Mouse (Mus musculus): ENCODE results near the gene Stxbp4. TPM values are rescaled to one million over a fixed set of nuclear protein-coding genes. Genes with fewer than 3 reads are reported as not detected.

Gene Stxbp4
- polyA plus RNA-seq, 1 experiment from 2014 or later, result 21.4 TPM

- no peaks in the 10 kb centered on the region for H3K27me3 ChIP-seq (replicated peaks)
- ATAC-seq (replicated peaks), result no peak
- H3K27ac ChIP-seq, result no peak overlapping the region
- H3K4me2 ChIP-seq, result no peak overlapping the region
- peaks cover 23% of the 10 kb centered on the region for H3K4me1 ChIP-seq
- WGBS, result 88% methylated on average over 3 of the region's 3 CpGs
- no peak overlapping the region for H3K9ac ChIP-seq
- H3K4me3 ChIP-seq, result no peak overlapping the region
- no peaks in the 10 kb centered on the region for H3K9me3 ChIP-seq
- no peaks in the 10 kb centered on the region for H3K36me3 ChIP-seq (replicated peaks)
Observed at GRCm38 (mm10) chr11:90634661-90635060, 3.2 kb downstream of the Stxbp4 start.

GRCm38 (mm10) chr11:90632480-90632879 lies 5.4 kb downstream of the Stxbp4 start:
- Histone ChIP-seq H3K4me1 (peaks cover 16% of the 10 kb centered on the region), H3K9ac (no peak overlapping the region), H3K4me2 (no peak overlapping the region), H3K27ac (no peak overlapping the region), H3K4me3 (no peak overlapping the region), H3K36me3 (replicated peaks) (no peaks in the 10 kb centered on the region), H3K9me3 (no peaks in the 10 kb centered on the region), H3K27me3 (replicated peaks) (no peaks in the 10 kb centered on the region)
- ATAC-seq (replicated peaks), result no peak
- WGBS, result 87% methylated on average over 2 of the region's 2 CpGs

- Histone ChIP-seq H3K4me3 (no peak overlapping the region), H3K36me3 (replicated peaks) (no peaks in the 10 kb centered on the region), H3K27ac (no peak overlapping the region), H3K4me2 (no peak overlapping the region), H3K9me3 (no peaks in the 10 kb centered on the region), H3K4me1 (no peaks in the 10 kb centered on the region), H3K27me3 (replicated peaks) (no peaks in the 10 kb centered on the region), H3K9ac (no peak overlapping the region)
- WGBS, result 76% methylated on average over 1 of the region's 1 CpGs
- ATAC-seq (replicated peaks), result no peak
Observed at GRCm38 (mm10) chr11:90627751-90628150, 10.1 kb downstream of the Stxbp4 start.

GRCm38 (mm10) chr11:90625174-90625573 lies 12.7 kb downstream of the Stxbp4 start:
- Histone ChIP-seq H3K9ac (no peak overlapping the region), H3K9me3 (no peaks in the 10 kb centered on the region), H3K4me2 (no peak overlapping the region), H3K27me3 (replicated peaks) (no peaks in the 10 kb centered on the region), H3K4me1 (no peaks in the 10 kb centered on the region), H3K36me3 (replicated peaks) (no peaks in the 10 kb centered on the region), H3K4me3 (no peak overlapping the region), H3K27ac (no peak overlapping the region)
- no peak for ATAC-seq (replicated peaks)
- WGBS, result 92% methylated on average over 1 of the region's 1 CpGs

- no peak overlapping the region for H3K9ac ChIP-seq
- no peak for ATAC-seq (replicated peaks)
Observed at GRCm38 (mm10) chr11:90623477-90623876, 14.4 kb downstream of the Stxbp4 start.

GRCm38 (mm10) chr11:90622500-90622899 lies 15.4 kb downstream of the Stxbp4 start:
- H3K4me3 ChIP-seq, result no peak overlapping the region
- no peak overlapping the region for H3K4me2 ChIP-seq
- no peak for ATAC-seq (replicated peaks)
- no peak overlapping the region for H3K9ac ChIP-seq
- H3K27me3 ChIP-seq (replicated peaks), result no peaks in the 10 kb centered on the region
- 88% methylated on average over 7 of the region's 7 CpGs for WGBS
- no peaks in the 10 kb centered on the region for H3K4me1 ChIP-seq
- no peaks in the 10 kb centered on the region for H3K9me3 ChIP-seq
- no peaks in the 10 kb centered on the region for H3K36me3 ChIP-seq (replicated peaks)
- H3K27ac ChIP-seq, result no peak overlapping the region

More at GRCm38 (mm10) chr11:90623477-90623876, 14.4 kb downstream of the Stxbp4 start:
- Histone ChIP-seq H3K4me2 (no peak overlapping the region), H3K4me1 (no peaks in the 10 kb centered on the region), H3K27me3 (replicated peaks) (no peaks in the 10 kb centered on the region), H3K36me3 (replicated peaks) (no peaks in the 10 kb centered on the region), H3K4me3 (no peak overlapping the region), H3K9me3 (no peaks in the 10 kb centered on the region), H3K27ac (no peak overlapping the region)
- 54% methylated on average over 6 of the region's 6 CpGs for WGBS

GRCm38 (mm10) chr11:90622044-90622443 lies 15.8 kb downstream of the Stxbp4 start:
- no peaks in the 10 kb centered on the region for H3K9me3 ChIP-seq
- ATAC-seq (replicated peaks), result no peak
- 76% methylated on average over 12 of the region's 12 CpGs for WGBS
- no peaks in the 10 kb centered on the region for H3K36me3 ChIP-seq (replicated peaks)
- no peak overlapping the region for H3K9ac ChIP-seq
- H3K27ac ChIP-seq, result no peak overlapping the region
- H3K4me2 ChIP-seq, result no peak overlapping the region
- H3K4me1 ChIP-seq, result no peaks in the 10 kb centered on the region
- no peak overlapping the region for H3K4me3 ChIP-seq
- H3K27me3 ChIP-seq (replicated peaks), result no peaks in the 10 kb centered on the region

- Histone ChIP-seq H3K9ac (no peak overlapping the region), H3K4me1 (no peaks in the 10 kb centered on the region), H3K36me3 (replicated peaks) (no peaks in the 10 kb centered on the region), H3K4me3 (no peak overlapping the region), H3K27me3 (replicated peaks) (no peaks in the 10 kb centered on the region), H3K9me3 (no peaks in the 10 kb centered on the region), H3K27ac (no peak overlapping the region), H3K4me2 (no peak overlapping the region)
- no peak for ATAC-seq (replicated peaks)
Observed at GRCm38 (mm10) chr11:90616431-90616830, 21.5 kb downstream of the Stxbp4 start.

- H3K9me3 ChIP-seq, result no peaks in the 10 kb centered on the region
Observed at GRCm38 (mm10) chr11:90614743-90615142, 23.1 kb downstream of the Stxbp4 start.

GRCm38 (mm10) chr11:90612118-90612517 lies 25.8 kb downstream of the Stxbp4 start:
- H3K4me1 ChIP-seq, result no peaks in the 10 kb centered on the region
- no peak for ATAC-seq (replicated peaks)
- H3K4me3 ChIP-seq, result no peak overlapping the region
- H3K9ac ChIP-seq, result no peak overlapping the region
- no peaks in the 10 kb centered on the region for H3K36me3 ChIP-seq (replicated peaks)
- no peaks in the 10 kb centered on the region for H3K9me3 ChIP-seq
- H3K27me3 ChIP-seq (replicated peaks), result no peaks in the 10 kb centered on the region
- no peak overlapping the region for H3K27ac ChIP-seq
- H3K4me2 ChIP-seq, result no peak overlapping the region

More at GRCm38 (mm10) chr11:90614743-90615142, 23.1 kb downstream of the Stxbp4 start:
- H3K27me3 ChIP-seq (replicated peaks), result no peaks in the 10 kb centered on the region
- no peak overlapping the region for H3K4me3 ChIP-seq
- no peak overlapping the region for H3K9ac ChIP-seq
- H3K4me1 ChIP-seq, result no peaks in the 10 kb centered on the region
- WGBS, result 87% methylated on average over 6 of the region's 6 CpGs
- H3K27ac ChIP-seq, result no peak overlapping the region
- H3K36me3 ChIP-seq (replicated peaks), result no peaks in the 10 kb centered on the region
- H3K4me2 ChIP-seq, result no peak overlapping the region
- ATAC-seq (replicated peaks), result no peak

- Histone ChIP-seq H3K36me3 (replicated peaks) (no peaks in the 10 kb centered on the region), H3K4me3 (no peak overlapping the region), H3K27ac (no peak overlapping the region), H3K4me2 (no peak overlapping the region), H3K9ac (no peak overlapping the region), H3K9me3 (no peaks in the 10 kb centered on the region), H3K4me1 (no peaks in the 10 kb centered on the region), H3K27me3 (replicated peaks) (no peaks in the 10 kb centered on the region)
- no peak for ATAC-seq (replicated peaks)
- WGBS, result 97% methylated on average over 2 of the region's 2 CpGs
Observed at GRCm38 (mm10) chr11:90603066-90603465, 34.8 kb downstream of the Stxbp4 start.

GRCm38 (mm10) chr11:90595826-90596225 lies 42.1 kb downstream of the Stxbp4 start:
- Histone ChIP-seq H3K27me3 (replicated peaks) (no peaks in the 10 kb centered on the region), H3K36me3 (replicated peaks) (no peaks in the 10 kb centered on the region), H3K9ac (no peak overlapping the region), H3K9me3 (no peaks in the 10 kb centered on the region), H3K4me1 (no peaks in the 10 kb centered on the region), H3K4me3 (no peak overlapping the region), H3K4me2 (no peak overlapping the region), H3K27ac (no peak overlapping the region)
- WGBS, result 97% methylated on average over 1 of the region's 1 CpGs
- ATAC-seq (replicated peaks), result no peak

GRCm38 (mm10) chr11:90590996-90591395 lies 46.9 kb downstream of the Stxbp4 start:
- ATAC-seq (replicated peaks), result no peak

More at GRCm38 (mm10) chr11:90590996-90591395, 46.9 kb downstream of the Stxbp4 start:
- 83% methylated on average over 1 of the region's 1 CpGs for WGBS
- Histone ChIP-seq H3K4me2 (no peak overlapping the region), H3K9me3 (no peaks in the 10 kb centered on the region), H3K27me3 (replicated peaks) (no peaks in the 10 kb centered on the region), H3K27ac (no peak overlapping the region), H3K4me1 (no peaks in the 10 kb centered on the region), H3K36me3 (replicated peaks) (0 out of 2 replicates have a peak, but pooled peaks cover 9% of the 10 kb centered on the region), H3K4me3 (no peak overlapping the region), H3K9ac (no peak overlapping the region)
